Mouse (Mus musculus) 3134 (cell line): ENCODE data around the gene Prcc.
"Not testable (repeated sequence)": the region's sequence is repeated elsewhere in the genome, so short reads cannot be mapped to it uniquely, and the experiment has no call there.

Experiments
- DNase-seq: peaks from one replicate; pipeline ENCODE4 v3.0.0-alpha.2; 2011; ENCODE audit warnings: low spot score; ENCODE audit not compliant: insufficient read length; ENCODE audit errors: extremely low read depth

Gene Prcc

DNA sequence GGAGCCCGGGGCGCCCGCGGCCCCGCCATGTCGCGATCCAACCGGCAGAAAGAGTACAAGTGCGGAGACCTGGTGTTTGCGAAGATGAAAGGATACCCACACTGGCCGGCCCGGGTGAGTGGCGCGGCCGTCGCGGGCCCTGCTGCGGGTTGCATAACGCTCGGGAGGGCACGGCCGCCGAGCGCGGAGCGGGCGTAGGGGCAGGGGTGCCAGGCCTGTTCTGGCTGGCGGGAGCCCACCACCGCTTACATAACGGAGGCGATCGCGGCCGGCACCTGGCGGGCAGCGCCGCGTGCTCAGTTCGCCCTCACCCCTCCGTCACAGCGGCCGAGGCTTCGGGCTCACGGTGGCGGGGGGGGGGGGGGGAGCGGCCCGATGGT is 21.2 kb upstream of the Prcc start:
- peak; percentile 61 for DNase-seq

DNA sequence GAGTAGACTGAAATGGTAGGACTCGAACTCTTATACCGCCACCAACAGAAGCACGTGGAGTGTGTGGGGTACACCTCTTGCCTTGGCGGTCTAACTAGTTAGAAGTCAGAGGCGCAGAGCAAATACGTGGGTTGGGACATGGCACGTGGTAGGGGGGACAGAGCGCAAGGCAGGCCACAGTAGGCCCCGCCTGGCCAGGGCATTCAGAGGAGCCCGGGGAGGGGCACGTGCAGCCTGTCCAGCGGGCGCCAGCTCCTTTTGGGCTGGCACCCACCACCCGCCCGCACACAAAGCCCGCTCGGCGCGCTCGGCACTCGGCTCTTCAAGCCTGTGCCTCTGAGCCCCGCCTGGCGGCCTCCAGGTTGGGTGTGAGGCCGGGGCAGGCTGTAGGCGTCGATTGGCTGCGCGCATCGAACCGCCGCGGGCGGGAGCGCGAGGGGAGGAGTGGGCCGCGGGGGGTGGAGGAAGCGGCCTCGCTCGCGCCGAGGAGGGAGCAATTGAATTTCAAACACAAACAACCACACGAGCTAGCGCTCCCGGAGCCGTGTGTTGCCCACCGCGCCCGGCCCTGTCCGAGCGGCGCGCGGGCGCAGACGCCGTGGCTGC is 20.6 kb upstream of the Prcc start, which contains the start of gene Hdgf:
Hdgf (plus strand) TSS at position 442 of the 606 bp plus-strand sequence.
- peak; percentile 99 for DNase-seq

DNA sequence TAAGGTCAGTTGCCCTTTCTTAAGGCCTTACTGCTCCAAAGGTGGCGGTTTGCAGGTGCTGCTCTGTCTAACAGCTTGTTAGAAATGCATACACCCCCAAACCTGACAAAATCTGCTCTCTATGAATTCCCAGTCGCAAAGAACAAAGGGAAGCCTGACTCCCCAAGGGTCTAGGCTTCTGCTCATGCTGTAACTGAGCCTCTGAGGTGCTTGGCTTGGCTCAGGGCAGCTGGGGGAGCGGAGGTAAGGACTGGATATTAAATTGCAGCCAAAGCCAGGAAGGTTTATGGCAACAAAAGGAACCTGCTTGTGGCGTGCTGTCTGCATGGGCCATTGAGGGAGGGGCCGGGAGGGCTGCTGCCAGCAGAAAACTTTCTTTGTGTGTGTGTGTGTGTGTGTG is 18.4 kb upstream of the Prcc start:
- no peak for DNase-seq

DNA sequence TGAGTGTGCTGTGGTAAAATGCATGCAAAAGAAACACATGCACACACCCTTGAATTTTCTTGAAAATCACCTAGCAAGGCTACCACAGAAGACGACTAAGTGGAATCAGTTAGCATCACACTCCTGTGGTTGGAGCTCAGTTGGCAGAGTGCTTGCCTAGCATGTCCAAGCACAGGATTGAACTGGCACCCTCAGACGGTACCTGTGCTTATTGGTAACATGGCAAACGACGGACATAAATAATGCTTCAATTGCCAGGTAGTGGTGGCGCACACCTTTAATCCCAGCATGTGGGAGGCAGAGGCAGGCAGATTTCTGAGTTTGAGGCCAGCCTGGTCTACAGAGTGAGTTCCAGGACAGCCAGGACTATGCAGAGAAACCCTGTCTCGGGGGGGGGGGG is 16.6 kb upstream of the Prcc start:
- not testable (repeated sequence) for DNase-seq

DNA sequence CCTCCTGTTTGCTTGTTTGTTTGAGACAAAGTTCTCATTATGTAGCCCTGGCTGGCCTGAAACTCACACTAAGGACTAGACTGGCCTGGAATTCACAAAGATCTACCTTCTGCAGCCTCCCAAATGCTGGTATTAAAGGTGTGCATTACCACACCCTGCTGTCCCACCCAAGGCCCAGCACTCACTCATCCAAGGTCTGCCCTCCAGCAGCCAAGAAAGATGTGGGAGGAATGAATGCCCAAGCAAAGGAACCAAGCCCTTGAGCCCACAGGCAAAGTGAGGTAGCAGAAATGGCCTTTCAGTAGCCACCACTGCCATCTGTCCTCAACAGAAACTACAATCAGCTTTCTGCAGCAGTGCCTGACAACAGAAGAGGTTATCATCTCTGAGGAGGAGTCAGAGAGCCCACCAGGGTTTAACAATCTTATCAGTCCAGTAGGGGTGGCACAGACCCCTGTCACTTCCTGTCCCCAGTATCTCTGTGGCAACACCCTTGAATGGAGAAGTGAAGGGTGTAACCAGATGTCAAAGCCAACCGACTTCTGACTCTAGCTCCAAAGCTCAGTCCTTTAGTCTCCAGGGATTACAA is 15.7 kb upstream of the Prcc start:
- DNase-seq = no peak

DNA sequence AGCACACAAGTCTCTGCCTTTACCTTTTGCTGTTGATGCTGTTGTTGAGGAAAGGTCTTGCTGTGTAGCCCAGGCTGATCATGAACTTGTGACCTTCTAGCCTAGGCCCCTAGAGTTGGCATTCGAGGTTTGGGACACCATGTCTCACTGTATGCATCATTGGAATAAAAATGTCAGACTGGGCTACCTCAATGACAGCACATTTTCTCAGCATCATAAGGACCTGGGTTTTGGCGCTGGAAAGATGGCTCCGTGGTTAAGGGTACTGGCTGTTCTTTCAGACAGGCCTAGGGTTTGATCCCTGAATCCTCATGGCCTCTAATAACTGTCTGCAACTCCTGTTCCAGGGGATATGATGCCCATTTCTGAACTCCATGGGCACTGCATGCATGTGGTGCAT is 14.4 kb upstream of the Prcc start:
- DNase-seq = no peak

DNA sequence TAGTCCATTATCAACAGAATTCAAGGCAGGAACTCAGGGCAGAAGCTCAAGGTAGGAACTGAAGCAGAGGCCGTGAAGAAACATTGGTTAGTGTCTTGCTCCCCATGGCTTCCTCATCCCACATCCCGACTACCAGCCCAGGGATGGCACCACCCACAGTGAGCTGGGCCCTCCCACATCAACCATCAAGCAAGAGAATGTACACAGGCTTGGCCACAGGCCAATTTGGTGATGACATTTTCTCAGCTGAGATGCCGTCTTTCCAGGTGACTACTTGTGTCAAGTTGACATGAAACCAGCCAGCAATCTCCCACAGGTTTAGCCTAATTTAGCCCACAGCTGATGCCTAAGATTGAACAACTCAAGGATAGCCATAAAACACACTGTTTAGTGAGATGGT is 13.9 kb upstream of the Prcc start:
- no peak for DNase-seq

DNA sequence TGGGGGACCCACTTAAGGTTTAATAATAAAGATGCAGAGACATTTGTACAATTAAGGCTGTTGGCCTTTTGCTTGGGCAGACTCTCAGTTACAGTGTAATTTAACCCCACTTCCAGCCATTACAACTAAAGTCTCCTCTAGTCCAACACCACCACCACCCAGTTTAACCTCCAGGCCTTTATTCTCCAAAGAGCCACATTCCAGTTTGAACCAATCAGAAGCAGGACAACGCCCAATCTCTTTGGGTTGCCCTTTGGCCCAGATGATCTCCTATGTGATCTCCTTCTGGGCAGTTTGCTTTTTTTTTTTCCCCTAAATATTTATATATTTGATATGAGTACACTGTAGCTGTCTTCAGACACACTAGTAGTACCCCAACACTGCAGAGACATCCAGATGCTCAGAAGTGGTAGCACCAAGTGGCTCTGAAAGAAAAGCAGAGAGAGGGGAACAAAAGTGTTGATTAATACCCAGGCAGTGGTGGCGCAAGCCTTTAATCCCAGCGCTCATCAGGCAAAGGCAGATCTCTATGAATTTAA is 8.0 kb upstream of the Prcc start:
- DNase-seq = no peak

DNA sequence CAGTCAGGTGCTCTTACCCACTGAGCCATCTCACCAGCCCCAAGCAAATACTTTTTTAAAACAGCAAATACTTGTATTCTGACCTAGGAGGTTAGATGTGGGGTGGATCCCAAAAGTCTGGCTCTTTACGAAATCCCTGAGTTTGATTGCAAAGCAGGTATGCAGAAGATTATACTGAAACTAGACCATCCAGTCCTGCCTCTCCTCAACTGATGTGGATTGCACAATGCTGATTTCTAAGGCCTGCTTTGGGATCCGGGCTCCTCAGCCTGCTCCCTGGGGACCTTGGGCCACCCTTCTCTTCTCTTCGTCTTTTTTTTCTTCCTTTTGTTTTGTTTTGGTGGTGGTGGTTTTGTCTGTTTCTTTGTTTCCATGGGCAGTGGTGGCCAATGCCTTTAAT is 6.1 kb upstream of the Prcc start:
- DNase-seq = no peak

DNA sequence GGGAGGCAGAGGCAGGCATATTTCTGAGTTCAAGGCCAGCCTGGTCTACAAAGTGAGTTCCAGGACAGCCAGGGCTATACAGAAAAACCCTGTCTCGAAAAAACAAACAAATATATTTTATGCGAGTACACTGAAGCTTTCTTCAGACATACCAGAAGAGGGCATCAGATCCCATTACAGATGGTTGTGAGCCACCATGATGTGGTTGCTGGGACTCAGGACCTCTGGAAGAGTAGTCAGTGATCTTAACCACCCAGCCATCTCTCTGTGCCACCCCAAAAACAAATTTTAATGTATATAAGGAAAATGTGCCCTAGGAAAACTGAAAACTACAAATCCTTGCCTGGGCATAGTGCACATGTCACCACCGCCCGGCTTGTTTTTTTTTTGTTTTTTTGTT is 2.0 kb upstream of the Prcc start:
- DNase-seq = peak; percentile 16

DNA sequence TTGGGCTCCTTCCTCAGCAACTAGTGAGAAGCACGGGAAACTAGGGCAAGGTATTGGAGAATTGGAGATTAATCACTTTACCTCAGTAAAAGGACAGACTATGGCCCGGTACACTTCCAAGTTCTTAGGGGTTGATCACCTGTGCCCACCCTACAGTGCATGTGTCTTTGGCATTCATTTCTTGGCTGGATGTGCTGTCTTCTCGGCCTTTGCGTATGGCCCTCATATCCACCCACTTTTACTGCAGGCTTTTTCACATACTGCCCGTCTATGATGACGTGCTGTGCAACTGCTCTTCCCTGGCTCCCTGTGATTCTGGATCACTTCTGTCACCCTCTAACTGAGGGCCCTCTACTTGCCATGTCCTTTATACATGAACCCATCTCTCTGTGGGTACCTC is 1.0 kb upstream of the Prcc start:
- DNase-seq = no peak

DNA sequence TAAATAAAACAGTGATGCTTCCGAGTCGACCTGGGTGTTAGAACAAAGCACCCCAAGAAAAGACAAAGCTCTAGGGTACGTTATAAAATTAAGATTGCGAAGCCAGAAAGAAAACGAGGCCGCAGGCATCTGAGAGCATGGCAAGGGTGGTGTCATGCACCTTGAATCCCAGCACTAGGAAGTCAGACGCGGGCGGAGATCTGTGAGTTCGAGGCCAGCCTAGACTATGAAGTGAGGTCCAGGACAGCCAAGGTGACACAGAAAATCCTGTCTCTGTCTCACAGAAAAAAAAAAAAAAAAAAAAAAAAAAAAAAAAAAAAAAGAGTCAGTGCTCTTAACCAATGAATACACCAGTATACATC is 577 bp upstream of the Prcc start:
- no peak for DNase-seq

DNA sequence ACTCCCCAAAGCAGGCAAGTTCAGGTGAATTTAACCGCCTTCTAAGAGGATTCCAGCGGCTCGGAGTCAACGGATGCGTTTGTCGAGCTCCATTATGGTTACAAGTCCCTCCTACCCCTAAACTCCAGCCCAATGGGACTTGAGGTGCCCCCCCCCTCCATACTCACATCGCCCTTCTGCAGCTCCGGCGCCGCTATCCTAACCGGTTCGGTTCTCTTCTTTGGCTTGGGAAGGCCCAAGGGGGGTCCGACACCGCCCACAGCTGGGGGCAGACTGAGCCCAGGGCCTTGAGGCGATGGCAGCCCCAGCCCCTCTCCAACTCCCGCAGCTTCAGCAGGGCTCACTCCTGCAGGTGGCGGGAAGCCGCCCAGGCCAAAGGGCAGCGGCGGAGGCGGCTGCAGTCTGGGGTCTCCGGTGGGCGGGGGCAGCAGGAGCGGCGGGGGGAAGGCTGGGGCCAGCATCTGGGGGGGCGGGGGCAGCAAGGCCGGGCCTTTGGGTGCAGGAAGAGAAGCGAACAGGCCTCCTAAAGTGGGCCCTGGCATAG is 628 bp downstream of the Prcc start:
- DNase-seq = no peak

DNA sequence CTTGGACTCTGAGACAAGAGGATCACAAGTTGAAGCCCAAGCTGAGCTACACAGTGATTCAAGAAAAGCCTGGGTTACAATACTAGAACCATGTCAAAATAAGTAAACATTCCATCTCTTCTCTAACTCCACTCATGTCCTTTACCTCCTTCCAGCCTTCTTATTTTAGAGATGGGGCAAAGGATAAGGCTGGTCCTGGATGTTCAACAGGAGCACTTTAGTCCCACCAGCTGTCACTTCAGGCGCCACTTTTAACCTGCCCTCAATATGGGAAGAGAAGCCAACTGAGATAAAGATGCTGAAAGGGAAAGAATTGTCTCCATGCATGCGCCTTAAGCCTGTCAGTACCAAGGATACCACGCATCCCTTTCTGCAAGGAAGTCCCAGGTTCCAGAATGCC is 1.1 kb downstream of the Prcc start:
- no peak for DNase-seq

DNA sequence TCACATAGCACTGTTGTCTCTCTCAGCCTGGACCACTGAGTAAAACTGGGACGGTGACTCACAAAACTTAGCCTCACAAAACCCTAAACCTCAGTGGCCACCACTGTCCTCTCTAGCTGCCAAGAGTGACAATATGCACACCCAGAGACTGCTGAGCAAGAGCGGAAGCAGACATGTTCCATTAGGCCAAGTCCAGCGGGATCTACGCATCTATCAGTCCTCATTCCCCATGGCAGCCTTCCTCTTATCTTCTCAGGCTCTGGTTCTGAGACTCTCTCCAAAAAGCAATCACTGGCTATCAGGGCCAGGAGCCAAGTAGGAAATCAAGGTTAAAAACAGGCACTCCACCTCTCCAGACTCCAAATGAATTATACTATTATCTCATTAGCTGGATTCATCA is 7.7 kb downstream of the Prcc start:
- DNase-seq = no peak

DNA sequence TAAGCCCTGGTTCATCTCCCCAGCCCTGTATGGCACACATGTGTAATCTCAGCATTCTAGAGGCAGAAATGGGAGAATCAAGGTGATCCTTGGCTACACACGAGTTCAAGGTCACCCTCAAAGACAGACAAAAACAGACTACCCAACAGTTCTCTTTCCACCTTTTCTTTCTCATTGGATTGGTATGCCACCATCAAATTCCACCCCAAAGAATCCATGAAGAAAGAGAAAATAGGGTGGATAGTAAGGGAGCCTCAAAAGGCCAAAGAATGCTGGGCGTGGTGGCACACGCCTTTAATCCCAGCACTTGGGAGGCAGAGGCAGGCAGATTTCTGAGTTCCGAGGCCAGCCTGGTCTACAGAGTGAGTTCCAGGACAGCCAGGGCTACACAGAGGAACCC is 21.3 kb downstream of the Prcc start:
- not testable (repeated sequence) for DNase-seq

DNA sequence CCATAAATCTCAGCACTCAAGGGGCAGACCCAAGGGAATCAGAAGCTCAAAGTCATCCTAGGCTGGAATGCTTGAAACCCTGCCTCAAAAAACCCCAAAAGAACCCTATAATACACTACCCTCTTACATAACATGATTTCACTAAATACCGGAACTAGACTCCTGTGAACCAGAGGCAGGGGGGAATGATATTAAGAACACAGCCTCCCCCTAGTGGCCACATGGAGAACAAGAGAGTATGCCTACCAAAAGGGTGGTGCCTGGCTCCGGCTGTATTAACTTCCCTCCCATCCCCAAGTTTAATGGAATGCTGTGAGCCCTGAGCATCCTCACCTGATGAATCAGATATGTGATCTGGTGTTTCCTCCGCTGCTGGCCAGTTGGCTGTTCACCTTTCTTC is 25.6 kb downstream of the Prcc start:
- peak; percentile 39 for DNase-seq

DNA sequence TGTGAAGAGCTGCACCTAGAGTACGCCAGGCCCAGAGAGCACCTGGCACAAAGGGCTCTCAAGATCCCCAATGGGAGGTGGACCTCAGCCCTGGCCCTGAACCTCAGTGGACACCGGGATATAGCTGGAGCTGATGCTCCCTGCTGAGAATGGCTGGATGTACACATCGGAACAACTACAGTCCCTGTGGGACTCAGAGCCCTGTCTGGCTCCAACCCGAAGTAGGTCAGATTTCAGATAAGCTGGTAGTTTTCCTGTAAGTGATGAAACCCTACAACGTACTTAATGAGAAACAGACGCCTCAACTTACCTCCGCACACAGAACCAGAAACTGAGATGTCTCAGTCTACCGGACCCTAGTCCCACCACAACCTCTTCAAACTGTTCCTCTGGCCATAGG is 27.7 kb downstream of the Prcc start:
- no peak for DNase-seq

DNA sequence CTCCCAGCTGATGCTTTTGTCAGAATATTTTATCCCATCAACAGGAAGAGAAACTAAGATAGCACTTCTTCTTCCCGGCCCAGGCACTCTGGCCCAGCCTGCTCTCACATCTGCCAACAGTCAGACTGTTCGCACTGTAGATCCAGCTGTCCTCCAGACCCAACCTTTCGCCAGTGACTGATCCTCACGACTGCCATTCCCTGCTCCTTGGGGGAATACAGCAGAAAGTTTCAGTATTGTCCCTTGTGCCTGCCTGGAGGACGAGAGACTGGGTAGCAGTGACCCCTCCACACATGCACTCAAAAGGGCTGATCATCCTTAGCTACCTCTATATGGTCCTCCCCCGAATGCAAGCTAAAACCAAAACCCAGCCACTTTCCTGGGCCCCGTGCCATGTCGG is 29.5 kb downstream of the Prcc start:
- no peak for DNase-seq

DNA sequence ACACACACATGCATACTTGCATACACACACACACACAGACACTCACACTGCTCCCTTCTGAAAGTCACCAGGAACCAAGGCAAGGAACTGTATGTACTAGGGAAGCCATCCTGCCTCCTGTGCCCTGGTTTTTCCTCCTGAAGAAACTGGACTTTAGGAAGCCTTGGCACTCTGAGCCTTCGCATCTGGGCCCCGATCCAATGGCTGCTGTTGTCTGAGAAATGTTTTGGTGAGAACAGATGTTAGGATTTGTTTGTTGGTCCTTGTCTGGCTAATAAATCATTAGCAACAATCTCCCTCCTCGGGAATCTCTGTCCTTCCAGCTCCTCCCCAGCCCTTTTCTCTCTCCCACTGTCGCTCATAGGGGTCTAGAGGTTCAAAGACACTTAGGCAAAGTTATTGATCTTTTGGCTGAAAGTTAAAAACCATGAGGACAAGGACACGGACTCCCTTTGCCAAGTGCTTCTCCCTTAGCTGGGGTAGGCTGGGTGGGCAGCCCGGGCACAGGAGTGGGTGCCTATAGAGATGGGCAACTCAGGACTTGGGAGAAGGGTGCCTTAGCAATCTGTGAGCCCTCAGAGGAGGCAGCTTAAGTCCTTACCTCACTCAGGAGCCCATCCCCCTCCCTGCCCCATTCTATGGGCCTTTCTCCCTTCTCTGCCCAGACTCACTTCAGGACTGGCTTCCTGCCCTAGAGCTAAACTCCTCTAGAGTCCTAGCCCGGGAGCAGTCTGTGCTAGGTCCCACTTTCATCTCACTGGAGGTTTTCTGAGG is 30.4 kb downstream of the Prcc start:
- DNase-seq = no peak

DNA sequence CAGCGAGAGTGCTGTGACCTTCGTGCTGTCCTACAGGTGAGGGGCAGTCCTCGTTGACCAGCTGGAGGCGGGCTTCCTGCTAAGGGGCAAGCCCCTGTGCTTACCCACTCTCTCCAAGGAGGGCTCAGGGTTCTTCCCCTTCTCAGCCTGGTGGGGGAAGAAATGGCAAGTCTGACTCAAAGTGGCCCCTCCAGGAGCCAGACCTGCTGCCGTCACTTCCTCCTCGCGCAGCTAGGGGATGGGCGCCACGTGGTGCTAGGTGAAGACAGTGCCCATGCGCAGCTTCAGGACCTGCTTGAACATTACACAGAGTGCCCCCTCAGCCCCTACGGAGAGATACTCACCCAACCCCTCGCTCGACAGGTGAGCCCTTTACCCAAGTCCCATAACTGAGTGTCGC is 36.3 kb downstream of the Prcc start:
- no peak for DNase-seq

DNA sequence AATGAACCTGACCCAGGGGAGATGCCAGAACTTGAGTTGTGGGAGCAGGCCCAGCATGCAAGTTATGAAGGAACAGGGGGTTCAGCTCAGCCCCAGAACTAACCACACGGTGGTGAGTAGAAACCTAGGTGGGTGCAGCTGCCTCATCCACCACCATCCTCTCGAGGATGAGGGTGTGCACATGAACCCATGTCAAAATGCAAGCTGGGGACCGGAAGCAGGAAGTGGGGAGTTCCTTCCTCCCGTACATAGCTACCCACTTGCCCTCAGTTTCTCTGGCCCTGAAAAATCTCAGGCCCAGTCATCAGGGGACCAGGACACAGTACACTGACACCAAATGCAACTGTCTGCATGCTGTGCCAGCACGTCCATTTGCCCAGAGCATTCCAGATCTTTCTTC is 37.7 kb downstream of the Prcc start:
- no peak for DNase-seq
